Mouse (Mus musculus) neural tube, embryonic 10.5 days (tissue): ENCODE measurements around the gene Spin1.

ENCODE experiments used
- DNase-seq: peaks from one replicate; pipeline ENCODE4 v3.0.0-alpha.2; 2017; ENCODE audit warnings: low spot score; ENCODE audit errors: extremely low spot score

The Spin1 gene

GRCm38 (mm10) chr13:51193893-51194292 is 93.2 kb downstream of the Spin1 start:
- DNase-seq, result no peak

- DNase-seq, result no peak
Measured at GRCm38 (mm10) chr13:51197699-51198098, 97.0 kb downstream of the Spin1 start.

GRCm38 (mm10) chr13:51198186-51198585 is 97.5 kb downstream of the Spin1 start:
- no peak for DNase-seq
